Mouse (Mus musculus) gonadal fat pad, adult 2 months (tissue): ENCODE results near the gene Fnip2. TPM values are rescaled to one million over a fixed set of nuclear protein-coding genes. Genes with fewer than 3 reads are reported as not detected.

Experiments used
- DNase-seq: peaks from one replicate; pipeline ENCODE4 v3.0.0-alpha.2; 2012; ENCODE audit warnings: low read depth
- polyA plus RNA-seq: library from polyadenylated mRNA; depleted of rRNA; stranded (reverse); fragments of >200 nt; gene quantifications from 2 replicates; pipeline ENCODE4 v1.2.3, GENCODE M21; 2012; rRNA removed

Fnip2 gene
- polyA plus RNA-seq, 1 experiment, result 5.1 TPM

- DNase-seq, result no peak
Measured at GRCm38 (mm10) chr3:79415929-79416328, 151.7 kb downstream of the Fnip2 start.

- no peak for DNase-seq
Measured at GRCm38 (mm10) chr3:79415081-79415480, 152.5 kb downstream of the Fnip2 start.

- no peak for DNase-seq
Measured at GRCm38 (mm10) chr3:79413492-79413891, 154.1 kb downstream of the Fnip2 start.

- DNase-seq, result no peak
Measured at GRCm38 (mm10) chr3:79411666-79412065, 155.9 kb downstream of the Fnip2 start.

- no peak for DNase-seq
Measured at GRCm38 (mm10) chr3:79410629-79410995, 157.0 kb downstream of the Fnip2 start.

GRCm38 (mm10) chr3:79409927-79410628 is 157.5 kb downstream of the Fnip2 start:
- DNase-seq, result no peak

GRCm38 (mm10) chr3:79408546-79408945 is 159.1 kb downstream of the Fnip2 start:
- DNase-seq, result no peak

Other genes with a start within 250 kb of the Fnip2 start
- 0.68 and 1.1 TPM in 2 replicates for gene Gm17359, start 231.1 kb downstream of the Fnip2 start, polyA plus RNA-seq
- gene Ppid, start 23.5 kb upstream of the Fnip2 start, polyA plus RNA-seq, result 9.5 and 10.0 TPM in 2 replicates
- 1.4 and 1.7 TPM in 2 replicates for gene 4930579G24Rik, start 61.3 kb upstream of the Fnip2 start, polyA plus RNA-seq
- 32.5 and 33.9 TPM in 2 replicates for gene Etfdh, start 61.7 kb upstream of the Fnip2 start, polyA plus RNA-seq
- 0.04 TPM in 1 of 2 replicates, not detected in the other for gene Rxfp1, start 170.1 kb upstream of the Fnip2 start, polyA plus RNA-seq